7 mouse cellular contexts compared by ENCODE assay signal in genomic region chr7:81060908-81061307, GRCm38 (mm10). TPM values are rescaled to one million over a fixed set of nuclear protein-coding genes. Genes with fewer than 3 reads are reported as not detected.
DNase-seq lines count a peak whose midpoint lies in the region; ATAC-seq and TF ChIP-seq lines count a peak whose summit lies in the region.

No protein-coding gene starts in this region.

- H3K27ac ChIP-seq in midbrain, postnatal 0 days (ENCODE audit: low read depth, low read length): no peak overlapping the region
- H3K27ac ChIP-seq in midbrain, embryonic 10.5 days (replicated peaks): no peak overlapping the region
- no peak overlapping the region for H3K27ac ChIP-seq in forebrain, embryonic 16.5 days (ENCODE audit: low read length)

- H3K4me2 ChIP-seq in midbrain, postnatal 0 days (ENCODE audit: low read depth, low read length, poor library complexity, severe bottlenecking): no peak overlapping the region
- H3K4me2 ChIP-seq in forebrain, embryonic 16.5 days (ENCODE audit: low read length): no peak overlapping the region

- WGBS in midbrain, postnatal 0 days: 83% methylated on average over 2 of the region's 2 CpGs
- 80% methylated on average over 2 of the region's 2 CpGs for WGBS in midbrain, embryonic 10.5 days
- WGBS in forebrain, embryonic 16.5 days: 72% methylated on average over 2 of the region's 2 CpGs

- H3K36me3 ChIP-seq in midbrain, postnatal 0 days (ENCODE audit: insufficient read depth, low read length): no peaks in the 10 kb centered on the region
- H3K36me3 ChIP-seq in midbrain, embryonic 10.5 days: no peaks in the 10 kb centered on the region
- H3K36me3 ChIP-seq in forebrain, embryonic 16.5 days (ENCODE audit: control insufficient read depth, insufficient read depth): no peaks in the 10 kb centered on the region

- H3K4me3 ChIP-seq in midbrain, postnatal 0 days (ENCODE audit: low read depth, low read length): no peak overlapping the region
- no peak overlapping the region for H3K4me3 ChIP-seq in midbrain, embryonic 10.5 days
- H3K4me3 ChIP-seq in forebrain, embryonic 16.5 days (replicated peaks; ENCODE audit: low read length): no peak overlapping the region

- no peaks in the 10 kb centered on the region for H3K4me1 ChIP-seq in midbrain, postnatal 0 days (ENCODE audit: insufficient read depth, low read length)
- peaks cover 10% of the 10 kb centered on the region for H3K4me1 ChIP-seq in midbrain, embryonic 10.5 days
- no peaks in the 10 kb centered on the region for H3K4me1 ChIP-seq in forebrain, embryonic 16.5 days (replicated peaks; ENCODE audit: control insufficient read depth, insufficient read depth, low read length)

- peak; percentile 9 for DNase-seq in midbrain, postnatal 0 days (ENCODE audit: low spot score)
- DNase-seq in midbrain, embryonic 10.5 days (ENCODE audit: low spot score): no peak
- peak; percentile 92 for DNase-seq in ZHBTc4 (ENCODE audit: low read depth, low spot score)
- peak; percentile 43 for DNase-seq in kidney, postnatal 14 days
- DNase-seq in thymus, postnatal 14 days: peak; percentile 70
- DNase-seq in urinary bladder, adult 18-20 months (ENCODE audit: low spot score in 2 of 2): no peak

- no peaks in the 10 kb centered on the region for H3K27me3 ChIP-seq in midbrain, postnatal 0 days (ENCODE audit: insufficient read depth, low read length)
- no peaks in the 10 kb centered on the region for H3K27me3 ChIP-seq in midbrain, embryonic 10.5 days (ENCODE audit: low read depth, poor library complexity, severe bottlenecking)
- H3K27me3 ChIP-seq in forebrain, embryonic 16.5 days (replicated peaks; ENCODE audit: control insufficient read depth, insufficient read depth, low read length): no peaks in the 10 kb centered on the region

- H3K9me3 ChIP-seq in midbrain, postnatal 0 days (ENCODE audit: low read length): no peaks in the 10 kb centered on the region
- H3K9me3 ChIP-seq in midbrain, embryonic 10.5 days (replicated peaks): no peaks in the 10 kb centered on the region
- no peaks in the 10 kb centered on the region for H3K9me3 ChIP-seq in forebrain, embryonic 16.5 days (ENCODE audit: control insufficient read depth, low read length)

- peak; percentile 45 for TF ChIP-seq CTCF in midbrain, postnatal 0 days (IDR thresholded peaks at IDR 0.05)

- H3K9ac ChIP-seq in midbrain, postnatal 0 days (replicated peaks; ENCODE audit: low read length, poor library complexity, severe bottlenecking): no peak overlapping the region
- H3K9ac ChIP-seq in forebrain, embryonic 16.5 days (replicated peaks; ENCODE audit: low read depth, low read length): no peak overlapping the region

- ATAC-seq in midbrain, postnatal 0 days (ENCODE audit: low FRiP score): no peak
- no peak for ATAC-seq in forebrain, embryonic 16.5 days

RNA-seq across cellular contexts. Expression of gene Alpk3, which starts 3.5 kb away (rescaled TPM):
- total RNA-seq in midbrain, postnatal 0 days (2014; rRNA removed): 0.16 and 0.33 TPM in 2 replicates
- 0.16 and 0.26 TPM in 2 replicates for polyA plus RNA-seq in midbrain, postnatal 0 days (2015; fragmentation: Nextera tagmentation; extraction: Ambion mirVana)
- polyA plus RNA-seq in midbrain, embryonic 10.5 days (2016; fragmentation: Nextera tagmentation; extraction: Ambion mirVana): 0.05 and 0.09 TPM in 2 replicates
- 0.05 and 0.06 TPM in 2 replicates for polyA plus RNA-seq in forebrain, embryonic 16.5 days (2015; fragmentation: Nextera tagmentation; extraction: Ambion mirVana)

RNA-seq across cellular contexts. Expression of gene Slc28a1, which starts 53.7 kb away (rescaled TPM):
- total RNA-seq in midbrain, postnatal 0 days (2014; rRNA removed): 0.14 and 0.33 TPM in 2 replicates
- 0.06 and 0.10 TPM in 2 replicates for polyA plus RNA-seq in midbrain, postnatal 0 days (2015; fragmentation: Nextera tagmentation; extraction: Ambion mirVana)
- polyA plus RNA-seq in midbrain, embryonic 10.5 days (2016; fragmentation: Nextera tagmentation; extraction: Ambion mirVana): 0.05 TPM in 1 of 2 replicates, not detected in the other
- polyA plus RNA-seq in forebrain, embryonic 16.5 days (2015; fragmentation: Nextera tagmentation; extraction: Ambion mirVana): not detected in 2 replicates

Comparison
In these comparisons a context has a peak if more than half of its experiments do, and no peak if none do; other contexts are left out.
1. DNase-seq: peak in midbrain, postnatal 0 days (single experiment), ZHBTc4 (single experiment), kidney, postnatal 14 days (single experiment) and thymus, postnatal 14 days (single experiment); none in midbrain, embryonic 10.5 days (single experiment) and urinary bladder, adult 18-20 months (0 of 2).